Mouse (Mus musculus) monocyte, adult 2 months (primary cell): ENCODE measurements around the gene Megf8.

Experiments used
- DNase-seq, 2 experiments: peaks; one replicate each; pipeline ENCODE4 v3.0.0; 2022; ENCODE audit warnings: low spot score in 2 of 2, low read depth in 1 of 2

The Megf8 gene

DNA sequence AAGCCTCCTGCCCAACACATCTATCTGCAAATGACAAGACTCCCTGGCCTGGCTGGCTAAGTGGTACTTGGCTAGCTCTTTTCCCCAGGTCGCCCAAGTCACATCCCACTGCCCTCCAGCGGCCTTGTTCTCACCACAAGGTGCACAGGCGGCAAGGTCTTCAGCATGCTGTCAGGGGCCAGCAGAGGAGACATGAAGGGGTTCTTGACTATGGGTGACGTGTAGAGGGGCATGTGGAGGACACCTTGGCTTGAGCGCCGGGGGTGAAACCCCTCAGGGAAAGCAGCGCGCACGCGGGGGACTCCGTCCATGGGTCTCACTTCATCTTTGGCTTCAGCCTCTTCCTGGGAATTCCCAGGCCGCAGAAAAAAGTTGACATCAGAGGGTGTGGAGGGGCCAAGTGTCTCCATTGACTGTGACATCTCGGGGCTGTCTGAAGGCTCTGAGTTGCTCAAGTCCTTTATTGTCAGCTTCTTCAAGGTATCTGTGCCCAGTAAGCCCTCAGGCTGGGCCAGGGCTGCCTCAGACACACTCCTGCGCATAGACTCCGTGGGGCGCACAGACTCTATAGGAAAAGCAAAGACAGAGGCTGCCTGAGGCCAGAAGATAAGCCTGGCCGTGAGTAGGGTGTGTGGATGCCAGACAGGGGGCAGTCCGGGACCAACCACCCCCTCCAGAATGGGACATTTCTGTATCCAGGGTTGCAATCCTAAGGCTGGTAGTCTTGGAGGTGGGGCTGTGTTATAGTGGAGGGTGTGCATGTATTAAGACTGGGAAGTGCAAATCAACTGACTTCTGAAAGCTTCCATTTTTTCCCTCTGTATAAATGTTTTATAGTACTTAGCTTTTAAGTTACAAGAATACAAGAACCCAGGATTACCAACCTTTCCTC, 63.7 kb downstream of the Megf8 start:
- DNase-seq: no peak

DNA sequence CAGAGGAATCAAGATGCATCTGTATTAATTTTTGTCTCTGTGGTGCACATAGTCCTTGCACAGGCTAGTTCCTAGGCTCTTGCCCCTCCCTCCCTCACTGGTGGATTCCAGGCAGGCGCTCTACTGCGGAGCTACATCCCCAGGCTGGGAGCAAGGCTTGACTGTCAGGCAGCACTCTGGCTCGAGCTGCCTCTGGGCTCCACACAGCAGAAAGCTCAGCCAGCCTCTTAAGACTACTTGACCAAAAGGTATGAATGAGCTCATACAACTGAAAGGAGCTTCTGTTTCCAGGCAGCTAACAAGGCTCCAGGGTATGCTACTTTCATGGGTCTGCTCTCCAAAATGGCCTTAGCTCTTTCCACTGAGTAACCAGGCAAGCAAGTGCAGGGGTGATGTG, 64.3 kb downstream of the Megf8 start:
- no peak for DNase-seq

- DNase-seq: no peak
Observed at GRCm38 (mm10) chr7:25382541-25382940, 65.6 kb downstream of the Megf8 start.

DNA sequence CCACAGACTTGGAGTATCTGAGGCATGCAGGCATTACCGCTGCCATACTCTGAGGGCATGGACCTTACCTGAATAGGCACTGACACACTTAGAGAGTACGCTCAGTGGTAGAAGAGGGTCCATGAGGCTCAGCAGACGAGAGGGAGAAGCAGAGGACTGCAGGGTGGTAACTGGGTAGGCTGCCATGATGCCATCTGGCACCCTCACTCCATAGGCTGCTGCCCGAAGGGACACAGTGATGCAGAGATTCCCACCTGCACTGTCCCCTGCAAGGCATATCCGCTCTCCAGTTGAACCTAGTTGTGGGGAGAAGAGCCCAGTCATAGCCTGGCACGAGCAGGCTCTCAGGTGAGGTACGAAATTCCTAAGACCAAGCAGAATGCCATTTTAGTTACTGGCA, 66.4 kb downstream of the Megf8 start:
- DNase-seq: no peak

GRCm38 (mm10) chr7:25383891-25384290, 66.9 kb downstream of the Megf8 start:
- no peak for DNase-seq

DNA sequence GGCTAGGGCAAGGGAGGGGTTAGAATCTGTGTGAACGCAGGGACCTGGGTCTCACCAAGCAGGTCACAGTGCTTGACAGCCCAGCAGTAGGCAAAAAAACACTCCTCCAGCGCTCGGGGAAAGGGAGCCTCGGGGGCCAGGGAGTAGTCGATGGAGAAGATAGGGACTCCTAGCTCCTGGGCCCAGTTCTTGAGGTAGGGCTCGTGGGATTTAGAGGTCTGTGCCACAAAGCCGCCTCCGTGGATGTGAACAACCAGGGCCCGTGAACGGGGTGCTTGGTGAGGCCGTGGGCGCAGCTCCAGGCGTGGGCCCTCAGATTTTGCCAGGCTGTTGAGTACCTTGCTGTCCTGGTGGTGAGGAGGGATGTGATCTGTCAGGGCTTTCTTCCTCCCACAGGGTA, 67.4 kb downstream of the Megf8 start:
- DNase-seq: no peak

GRCm38 (mm10) chr7:25384818-25385217, 67.9 kb downstream of the Megf8 start:
- no peak for DNase-seq

- DNase-seq: no peak
Observed at GRCm38 (mm10) chr7:25385259-25385658, 68.3 kb downstream of the Megf8 start.

- DNase-seq: peak; percentile 48 to 72
Observed at GRCm38 (mm10) chr7:25385850-25386555, 69.0 kb downstream of the Megf8 start.

DNA sequence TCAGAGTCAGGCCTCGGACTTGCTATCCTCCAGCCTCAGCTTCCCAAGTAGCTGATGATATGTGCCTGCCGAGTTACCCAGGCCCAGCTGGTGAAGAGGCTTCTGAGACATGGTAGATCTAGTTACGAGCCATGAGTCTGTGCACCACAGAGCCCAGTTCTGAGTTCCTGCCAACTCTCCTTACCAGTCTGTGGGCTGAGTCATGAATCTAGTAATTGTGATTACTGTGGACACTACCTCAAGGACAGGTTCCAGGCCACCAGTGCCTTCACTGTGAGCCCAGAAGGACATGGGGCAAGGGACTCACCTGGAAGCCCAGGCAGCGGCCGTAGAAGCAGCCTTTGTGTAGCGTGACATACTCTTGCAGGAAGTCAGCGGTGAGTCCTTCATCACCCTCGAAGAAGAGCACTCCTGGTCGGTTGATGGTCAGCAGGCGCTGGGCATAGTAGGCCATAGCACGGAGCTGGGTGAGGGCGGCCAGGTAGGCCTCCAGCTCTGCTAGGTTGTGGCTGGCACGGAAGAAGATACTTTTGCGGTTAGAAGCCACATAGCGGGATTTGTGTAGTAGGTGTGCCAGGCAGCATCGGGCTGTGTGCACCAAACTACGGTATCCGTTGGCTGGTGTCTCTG, 71.0 kb downstream of the Megf8 start:
- DNase-seq: no peak

DNA sequence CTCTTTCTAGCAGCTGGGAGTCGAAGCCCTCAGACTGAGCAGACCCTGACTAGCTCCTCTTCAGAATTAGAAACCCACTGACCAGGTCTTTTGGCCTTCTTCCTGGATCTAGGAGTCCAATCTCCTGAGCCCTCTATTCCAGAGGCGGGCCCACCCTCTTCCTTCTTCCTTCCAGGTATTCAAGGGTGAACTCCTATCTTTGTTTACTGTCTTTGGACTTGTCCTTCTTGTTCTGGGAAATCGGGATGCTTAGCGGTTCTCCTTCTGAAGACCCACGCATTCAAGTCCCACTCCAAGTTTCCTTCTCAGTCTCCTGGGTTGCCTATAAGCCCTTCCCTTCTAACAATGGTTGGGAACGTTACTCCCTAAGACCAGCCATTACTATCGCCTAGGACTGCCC, 72.0 kb downstream of the Megf8 start:
- no peak for DNase-seq

DNA sequence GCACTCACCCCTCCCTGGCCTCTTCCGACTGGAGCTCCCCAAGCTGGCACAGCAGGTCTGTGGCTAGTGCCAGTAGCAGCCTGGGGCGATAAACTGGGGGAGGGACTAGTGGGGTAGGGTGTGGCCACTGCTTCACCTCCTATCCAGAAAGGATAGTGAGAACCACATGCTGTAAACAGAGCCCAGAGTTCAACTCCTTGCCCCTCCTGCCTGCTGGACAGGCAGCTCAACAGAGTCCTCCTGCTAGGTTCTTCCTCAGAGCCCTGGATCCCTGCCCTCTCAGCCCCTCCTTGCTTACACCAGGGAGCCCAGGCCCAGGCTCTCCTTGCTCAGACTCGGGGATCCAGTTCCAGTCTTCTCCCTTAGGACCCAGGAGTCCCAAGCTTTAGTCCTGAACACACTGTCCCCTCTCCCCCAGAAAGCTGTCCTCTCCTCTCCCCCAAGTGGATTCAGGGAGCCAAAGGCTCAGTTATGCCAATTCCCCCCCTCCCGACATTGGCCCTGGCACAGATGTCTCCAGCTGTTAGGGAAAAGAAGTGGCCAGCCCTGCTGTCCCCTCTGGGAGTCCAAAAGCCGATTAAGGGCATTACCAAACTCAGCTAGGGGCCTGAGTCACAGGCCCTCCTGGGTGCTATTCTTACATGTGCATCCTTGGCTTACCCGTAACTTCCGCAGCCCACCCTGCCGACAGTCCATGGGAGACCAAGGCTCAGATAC, 73.2 kb downstream of the Megf8 start:
- no peak for DNase-seq

GRCm38 (mm10) chr7:25390986-25391385, 74.0 kb downstream of the Megf8 start:
- DNase-seq: no peak

- no peak for DNase-seq
Observed at GRCm38 (mm10) chr7:25391856-25392453, 75.0 kb downstream of the Megf8 start.

DNA sequence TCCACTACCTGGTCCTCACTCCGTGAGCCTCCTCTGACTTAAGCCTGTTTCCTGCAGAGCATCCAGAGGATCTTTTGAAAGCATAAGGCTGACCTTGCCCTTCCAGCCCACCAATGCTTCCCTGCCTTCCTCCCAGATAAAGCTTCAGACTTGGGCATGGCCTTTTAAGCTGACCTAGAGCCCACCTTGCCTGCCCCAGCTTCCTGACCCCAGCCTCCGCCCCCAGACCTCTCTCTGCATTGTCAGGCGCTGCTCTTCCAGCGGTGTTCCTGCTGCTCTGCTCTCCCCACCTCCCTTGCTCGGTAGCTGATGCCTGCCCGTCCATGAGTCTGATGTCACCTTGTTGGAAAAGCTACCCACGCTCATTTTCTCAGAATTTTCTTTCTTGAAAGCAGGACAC, 75.9 kb downstream of the Megf8 start:
- no peak for DNase-seq

- DNase-seq: no peak
Observed at GRCm38 (mm10) chr7:25393451-25394210, 76.7 kb downstream of the Megf8 start.

- no peak for DNase-seq
Observed at GRCm38 (mm10) chr7:25394754-25395153, 77.8 kb downstream of the Megf8 start.

DNA sequence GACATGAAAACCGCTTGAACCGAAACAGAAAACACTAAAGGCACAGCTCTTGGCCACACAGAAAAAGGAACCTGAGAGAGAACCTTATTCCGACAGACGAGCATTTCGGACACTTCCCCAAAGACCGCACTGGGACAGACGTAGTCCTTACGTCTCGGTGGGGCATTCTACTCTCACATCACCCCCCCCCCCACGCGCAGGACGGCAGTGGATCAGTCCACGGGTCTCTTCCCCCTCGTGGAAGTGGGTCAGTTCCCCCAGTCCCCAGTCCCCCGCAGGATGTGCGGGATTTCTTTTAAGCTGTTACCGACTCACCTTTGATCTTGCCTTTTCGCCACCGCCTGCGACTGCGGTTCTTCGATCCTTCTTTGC, 78.2 kb downstream of the Megf8 start:
- DNase-seq: no peak

- DNase-seq: peak; percentile 86 to 95
Observed at GRCm38 (mm10) chr7:25395558-25396521, 78.9 kb downstream of the Megf8 start.
